10 mouse cellular contexts compared by ENCODE assay signal in genomic region chr12:77811276-77811675, GRCm38 (mm10).
DNase-seq lines count a peak whose midpoint lies in the region; ATAC-seq and TF ChIP-seq lines count a peak whose summit lies in the region.
"Had no signal": no experiment of that assay in that cellular context is flagged by ENCODE, and none has a peak within 500 bp of the region (broad histone marks: within the 10 kb centered on the region; RNA-seq: fewer than 3 reads in every experiment).

No protein-coding gene starts in this region.

- H3K4me2 ChIP-seq in kidney, embryonic 15.5 days, result no peak overlapping the region
- H3K4me2 ChIP-seq in lung, embryonic 14.5 days, result no peak overlapping the region
- H3K4me2 ChIP-seq: heart, embryonic 13.5 days had no signal

- TF ChIP-seq POLR2A in kidney, adult 2 months (IDR thresholded peaks at IDR 0.05; ENCODE audit: low read depth, low read length), result no peak
- TF ChIP-seq POLR2A in brain, embryonic 14.5 days (IDR thresholded peaks at IDR 0.05; ENCODE audit: borderline replicate concordance, extremely low read depth, insufficient read depth, insufficient read length, poor library complexity, severe bottlenecking), result no peak

- peak; percentile 49 for DNase-seq in CD4-positive, CD25-positive, alpha-beta regulatory T cell, adult 2 months (ENCODE audit: low read depth, low spot score)
- DNase-seq in kidney, adult 2 months, result peak; percentile 32
- DNase-seq in CD4-positive helper T cell, adult 2 months (ENCODE audit: low read depth, low spot score), result peak; percentile 8
- peak; percentile 48 for DNase-seq in brain, embryonic 14.5 days (ENCODE audit: low read depth)
- peak; percentile 49 for DNase-seq in lung, embryonic 14.5 days
- no peak for DNase-seq in frontal cortex, postnatal 14 days (ENCODE audit: low spot score in 2 of 2)

- no peaks in the 10 kb centered on the region for H3K36me3 ChIP-seq in kidney, adult 2 months (ENCODE audit: control insufficient read depth, insufficient read depth, low read length)
- H3K36me3 ChIP-seq in kidney, embryonic 15.5 days, result no peaks in the 10 kb centered on the region
- no peaks in the 10 kb centered on the region for H3K36me3 ChIP-seq in lung, embryonic 14.5 days (ENCODE audit: insufficient read depth)
- H3K36me3 ChIP-seq: heart, embryonic 13.5 days had no signal

- no peak overlapping the region for H3K27ac ChIP-seq in kidney, adult 2 months (ENCODE audit: insufficient read depth, low read depth, low read length)
- no peak overlapping the region for H3K27ac ChIP-seq in kidney, embryonic 15.5 days
- no peak overlapping the region for H3K27ac ChIP-seq in lung, embryonic 14.5 days (ENCODE audit: low read depth)
- H3K27ac ChIP-seq: heart, embryonic 13.5 days; macrophage had no signal

- no peak overlapping the region for H3K4me3 ChIP-seq in kidney, adult 2 months (ENCODE audit: insufficient read depth, low read depth, low read length)
- no peak overlapping the region for H3K4me3 ChIP-seq in kidney, embryonic 15.5 days (replicated peaks)
- H3K4me3 ChIP-seq in lung, embryonic 14.5 days (ENCODE audit: low read depth, low read length), result no peak overlapping the region
- H3K4me3 ChIP-seq: heart, embryonic 13.5 days had no signal

- no peak for ATAC-seq in CD4-positive, CD25-positive, alpha-beta regulatory T cell, adult 4 months
- ATAC-seq in kidney, embryonic 15.5 days (replicated peaks; ENCODE audit: low FRiP score), result no peak
- no peak for ATAC-seq in lung, embryonic 14.5 days (ENCODE audit: insufficient read depth)

- H3K9ac ChIP-seq in kidney, embryonic 15.5 days, result no peak overlapping the region
- H3K9ac ChIP-seq in lung, embryonic 14.5 days, result no peak overlapping the region
- H3K9ac ChIP-seq: heart, embryonic 13.5 days had no signal

- no peaks in the 10 kb centered on the region for H3K9me3 ChIP-seq in kidney, embryonic 15.5 days (replicated peaks)
- H3K9me3 ChIP-seq in lung, embryonic 14.5 days (ENCODE audit: low read depth, low read length), result no peaks in the 10 kb centered on the region
- H3K9me3 ChIP-seq: heart, embryonic 13.5 days had no signal

- peak; percentile 57 for TF ChIP-seq CTCF in kidney, adult 2 months (conservative IDR thresholded peaks at IDR 0.05; ENCODE audit: insufficient read depth, insufficient read length, low read depth, low read length)
- TF ChIP-seq CTCF in brain, embryonic 14.5 days (IDR thresholded peaks at IDR 0.05; ENCODE audit: borderline replicate concordance, extremely low read depth, insufficient read depth, insufficient read length), result peak; percentile 53; the same call in 1 of the 2 replicates
- TF ChIP-seq CTCF in lung, embryonic 14.5 days (IDR thresholded peaks at IDR 0.05; ENCODE audit: low read depth), result peak; percentile 66

- no peaks in the 10 kb centered on the region for H3K4me1 ChIP-seq in kidney, adult 2 months (ENCODE audit: control insufficient read depth, insufficient read depth, low read length)
- no peaks in the 10 kb centered on the region for H3K4me1 ChIP-seq in kidney, embryonic 15.5 days
- no peaks in the 10 kb centered on the region for H3K4me1 ChIP-seq in lung, embryonic 14.5 days (ENCODE audit: insufficient read depth)
- H3K4me1 ChIP-seq: heart, embryonic 13.5 days had no signal

- 27% methylated on average over 2 of the region's 2 CpGs for WGBS in kidney, adult 2 months
- WGBS in kidney, embryonic 15.5 days, result 47% methylated on average over 2 of the region's 2 CpGs
- WGBS in lung, embryonic 14.5 days, result 50% methylated on average over 2 of the region's 2 CpGs

- no peaks in the 10 kb centered on the region for H3K27me3 ChIP-seq in kidney, adult 2 months (replicated peaks; ENCODE audit: control insufficient read depth, insufficient read depth, low read length)
- no peaks in the 10 kb centered on the region for H3K27me3 ChIP-seq in kidney, embryonic 15.5 days
- H3K27me3 ChIP-seq in lung, embryonic 14.5 days (ENCODE audit: insufficient read depth, low read length), result no peaks in the 10 kb centered on the region
- H3K27me3 ChIP-seq: heart, embryonic 13.5 days had no signal

Comparison
In these comparisons a context has a peak if more than half of its experiments do, and no peak if none do; other contexts are left out.
1. DNase-seq: peak in CD4-positive, CD25-positive, alpha-beta regulatory T cell, adult 2 months (single experiment), kidney, adult 2 months (single experiment), CD4-positive helper T cell, adult 2 months (single experiment), brain, embryonic 14.5 days (single experiment) and lung, embryonic 14.5 days (single experiment); none in frontal cortex, postnatal 14 days (0 of 2).
2. Peak in every context shown above with its lines, with median percentiles within 50 percentile points of each other: CTCF ChIP-seq.